Mouse (Mus musculus): ENCODE results near the gene Rhbg.

Gene Rhbg

GRCm38 (mm10) chr3:88208226-88208720, 46.2 kb downstream of the Rhbg start:
- DNase-seq (ENCODE audit: low spot score in 2 of 2): no peak

GRCm38 (mm10) chr3:88207451-88208100, 46.9 kb downstream of the Rhbg start:
- no peak for DNase-seq (ENCODE audit: low spot score in 2 of 2)

- no peak for DNase-seq (ENCODE audit: low spot score in 2 of 2)
These were observed 47.6 kb downstream of the Rhbg start for GRCm38 (mm10) chr3:88206901-88207371.

GRCm38 (mm10) chr3:88206500-88206899, 48.0 kb downstream of the Rhbg start:
- no peak for DNase-seq (ENCODE audit: low spot score in 2 of 2)

- no peak for DNase-seq (ENCODE audit: low spot score in 2 of 2)
These were observed 48.7 kb downstream of the Rhbg start for GRCm38 (mm10) chr3:88205563-88206491.

- DNase-seq (ENCODE audit: low spot score in 2 of 2): no peak
These were observed 49.3 kb downstream of the Rhbg start for GRCm38 (mm10) chr3:88205176-88205562.

GRCm38 (mm10) chr3:88204751-88205150, 49.8 kb downstream of the Rhbg start:
- no peak for DNase-seq (ENCODE audit: low spot score in 2 of 2)

- no peak for DNase-seq (ENCODE audit: low spot score in 2 of 2)
These were observed 50.4 kb downstream of the Rhbg start for GRCm38 (mm10) chr3:88203999-88204700.

GRCm38 (mm10) chr3:88203456-88203855, 51.1 kb downstream of the Rhbg start:
- DNase-seq (ENCODE audit: low spot score in 2 of 2): no peak

GRCm38 (mm10) chr3:88202986-88203385, 51.5 kb downstream of the Rhbg start:
- no peak for DNase-seq (ENCODE audit: low spot score in 2 of 2)

- no peak for DNase-seq (ENCODE audit: low spot score in 2 of 2)
These were observed 52.9 kb downstream of the Rhbg start for GRCm38 (mm10) chr3:88201640-88202039.

GRCm38 (mm10) chr3:88200972-88201330, 53.6 kb downstream of the Rhbg start:
- no peak for DNase-seq (ENCODE audit: low spot score in 2 of 2)

GRCm38 (mm10) chr3:88200161-88200971, 54.1 kb downstream of the Rhbg start:
- no peak for DNase-seq (ENCODE audit: low spot score in 2 of 2)

GRCm38 (mm10) chr3:88199541-88200110, 54.9 kb downstream of the Rhbg start:
- no peak for DNase-seq (ENCODE audit: low spot score in 2 of 2)

GRCm38 (mm10) chr3:88198505-88199020, 55.9 kb downstream of the Rhbg start:
- DNase-seq (ENCODE audit: low spot score in 2 of 2): no peak

- no peak for DNase-seq (ENCODE audit: low spot score in 2 of 2)
These were observed 56.6 kb downstream of the Rhbg start for GRCm38 (mm10) chr3:88197741-88198504.
